ENCODE assay signal across 9 mouse cellular contexts in genomic region chr2:121358381-121358780, GRCm38 (mm10). TPM values are rescaled to one million over a fixed set of nuclear protein-coding genes. Genes with fewer than 3 reads are reported as not detected.
DNase-seq lines count a peak whose midpoint lies in the region; ATAC-seq and TF ChIP-seq lines count a peak whose summit lies in the region.
"Had no signal": no experiment of that assay in that cellular context is flagged by ENCODE, and none has a peak within 500 bp of the region (broad histone marks: within the 10 kb centered on the region; RNA-seq: fewer than 3 reads in every experiment).

No protein-coding gene starts in this region.

- WGBS in heart, embryonic 13.5 days, result under 1% methylated on average over 16 of the region's 16 CpGs
- 1% methylated on average over 16 of the region's 16 CpGs for WGBS in heart, embryonic 16.5 days
- WGBS in olfactory bulb, adult 2 months, result under 1% methylated on average over 16 of the region's 16 CpGs

- peaks cover 63% of the 10 kb centered on the region for H3K27me3 ChIP-seq in heart, embryonic 13.5 days (replicated peaks)
- H3K27me3 ChIP-seq in heart, embryonic 16.5 days (ENCODE audit: control insufficient read depth, insufficient read depth, low read length), result peaks cover 30% of the 10 kb centered on the region

- intact Hi-C loops in heart, postnatal 25 days (cut with DNase I), result loop anchor here (5.0 kb wide), 1 partner anchor 186 kb away; the partner anchor contains the start of genes Tubgcp4 and Zscan29

- no peak for TF ChIP-seq CTCF in cortical plate, adult 2 months (IDR thresholded peaks at IDR 0.05; ENCODE audit: extremely low read depth, insufficient read depth, low read length)
- TF ChIP-seq CTCF in olfactory bulb, adult 2 months (IDR thresholded peaks at IDR 0.05; ENCODE audit: insufficient read depth, low read depth, low read length), result no peak

- no peaks in the 10 kb centered on the region for H3K36me3 ChIP-seq in heart, embryonic 13.5 days
- H3K36me3 ChIP-seq in heart, embryonic 16.5 days (ENCODE audit: control insufficient read depth, insufficient read depth), result no peaks in the 10 kb centered on the region

- DNase-seq in heart, postnatal 25 days (ENCODE audit: low spot score), result no peak
- peak; percentile 84 to 91 for DNase-seq in layer of hippocampus, adult 18-20 months (ENCODE audit: low spot score in 2 of 2)
- peak; percentile 79 to 84 for DNase-seq in lung, adult 18-20 months
- peak; percentile 35 for DNase-seq in thymus, postnatal 25 days

- H3K4me1 ChIP-seq in heart, embryonic 13.5 days, result peaks cover 21% of the 10 kb centered on the region
- H3K4me1 ChIP-seq in cortical plate, adult 2 months (ENCODE audit: control insufficient read depth, insufficient read depth, low read length), result peaks cover 5% of the 10 kb centered on the region
- peaks cover 9% of the 10 kb centered on the region for H3K4me1 ChIP-seq in heart, embryonic 16.5 days (ENCODE audit: control insufficient read depth, insufficient read depth, low read length)
- H3K4me1 ChIP-seq in olfactory bulb, adult 2 months (ENCODE audit: control insufficient read depth, insufficient read depth, low read length), result peaks cover 13% of the 10 kb centered on the region

- peak overlapping the region; percentile 25 for H3K4me3 ChIP-seq in heart, embryonic 13.5 days
- H3K4me3 ChIP-seq in cortical plate, adult 2 months (ENCODE audit: insufficient read depth, low read length), result peak overlapping the region; percentile 87
- no peak overlapping the region for H3K4me3 ChIP-seq in heart, embryonic 16.5 days (ENCODE audit: low read length)
- H3K4me3 ChIP-seq in olfactory bulb, adult 2 months (ENCODE audit: insufficient read depth, low read depth, low read length), result peak overlapping the region; percentile 94

- TF ChIP-seq POLR2A in cortical plate, adult 2 months (IDR thresholded peaks at IDR 0.05; ENCODE audit: extremely low read depth, insufficient read depth, low read length), result peak; percentile 93
- TF ChIP-seq POLR2A in olfactory bulb, adult 2 months (IDR thresholded peaks at IDR 0.05; ENCODE audit: insufficient read depth, low read depth, low read length), result peak; percentile 83

- H3K27ac ChIP-seq in heart, embryonic 13.5 days (replicated peaks), result no peak overlapping the region
- peak overlapping the region; percentile 57 for H3K27ac ChIP-seq in cortical plate, adult 2 months (ENCODE audit: insufficient read depth, low read length)
- no peak overlapping the region for H3K27ac ChIP-seq in heart, embryonic 16.5 days (ENCODE audit: low read length)
- H3K27ac ChIP-seq in olfactory bulb, adult 2 months (ENCODE audit: insufficient read depth, low read depth, low read length), result peak overlapping the region; percentile 90

- H3K9ac ChIP-seq in heart, embryonic 13.5 days, result no peak overlapping the region
- no peak overlapping the region for H3K9ac ChIP-seq in heart, embryonic 16.5 days (ENCODE audit: low read length)

- no peaks in the 10 kb centered on the region for H3K9me3 ChIP-seq in heart, embryonic 13.5 days
- H3K9me3 ChIP-seq in heart, embryonic 16.5 days (replicated peaks; ENCODE audit: control insufficient read depth, low read length), result no peaks in the 10 kb centered on the region

- H3K4me2 ChIP-seq in heart, embryonic 13.5 days, result peak overlapping the region; percentile 40
- H3K4me2 ChIP-seq in heart, embryonic 16.5 days (ENCODE audit: low read depth, low read length), result peak overlapping the region; percentile 6; the same call in 1 of the 2 replicates

- ATAC-seq in heart, embryonic 13.5 days (ENCODE audit: extremely low read depth, insufficient number of reproducible peaks, low FRiP score, low TSS enrichment), result no peak
- ATAC-seq in heart, embryonic 16.5 days (replicated peaks; ENCODE audit: extremely low read depth, insufficient read depth, low FRiP score), result no peak
- ATAC-seq: Patski had no signal

RNA-seq across cellular contexts. Expression of gene Ckmt1, which starts 0.9 kb away (rescaled TPM):
- 0.37 and 0.47 TPM in 2 replicates for polyA plus RNA-seq in heart, embryonic 13.5 days (2015; fragmentation: Nextera tagmentation; extraction: Ambion mirVana)
- 1 to 10 TPM; 1.3 to 2.4 TPM for total RNA-seq in heart, postnatal 25 days (2021)
- polyA plus RNA-seq in cortical plate, adult 2 months (2012; rRNA removed), result 306 and 309 TPM in 2 replicates
- 2.4 and 4.2 TPM in 2 replicates for polyA plus RNA-seq in heart, embryonic 16.5 days (2015; fragmentation: Nextera tagmentation; extraction: Ambion mirVana)
- 100 to 1,000 TPM; 380 to 418 TPM for total RNA-seq in layer of hippocampus, adult 18-20 months (2021)
- not detected in 2 replicates for polyA plus RNA-seq in olfactory bulb, adult 2 months (2012; ENCODE audit: insufficient read depth, insufficient read length, low replicate concordance, missing spikeins)

RNA-seq across cellular contexts. Expression of gene Ppip5k1, which starts 3.2 kb away (rescaled TPM):
- 9.9 TPM in 2 replicates for polyA plus RNA-seq in heart, embryonic 13.5 days (2015; fragmentation: Nextera tagmentation; extraction: Ambion mirVana)
- total RNA-seq in heart, postnatal 25 days (2021), result 10 to 100 TPM; 48.0 to 50.5 TPM
- polyA plus RNA-seq in cortical plate, adult 2 months (2012; rRNA removed), result 95.8 and 103 TPM in 2 replicates
- polyA plus RNA-seq in heart, embryonic 16.5 days (2015; fragmentation: Nextera tagmentation; extraction: Ambion mirVana), result 11.0 and 13.5 TPM in 2 replicates
- 100 to 1,000 TPM; 106 to 109 TPM for total RNA-seq in layer of hippocampus, adult 18-20 months (2021)
- 355 TPM in 1 of 2 replicates, not detected in the other for polyA plus RNA-seq in olfactory bulb, adult 2 months (2012; ENCODE audit: insufficient read depth, insufficient read length, low replicate concordance, missing spikeins)

RNA-seq across cellular contexts. Expression of gene Strc, which starts 28.6 kb away (rescaled TPM):
- polyA plus RNA-seq in heart, embryonic 13.5 days (2015; fragmentation: Nextera tagmentation; extraction: Ambion mirVana), result not detected in 2 replicates
- total RNA-seq in heart, postnatal 25 days (2021), result not detected
- polyA plus RNA-seq in cortical plate, adult 2 months (2012; rRNA removed), result 0.17 and 0.30 TPM in 2 replicates
- polyA plus RNA-seq in heart, embryonic 16.5 days (2015; fragmentation: Nextera tagmentation; extraction: Ambion mirVana), result not detected in 2 replicates
- under 1 TPM; 0.58 to 0.77 TPM for total RNA-seq in layer of hippocampus, adult 18-20 months (2021)
- not detected in 2 replicates for polyA plus RNA-seq in olfactory bulb, adult 2 months (2012; ENCODE audit: insufficient read depth, insufficient read length, low replicate concordance, missing spikeins)
- polyA plus RNA-seq: Patski had no signal

RNA-seq across cellular contexts. Expression of gene Pdia3, which starts 55.2 kb away (rescaled TPM):
- 524 and 560 TPM in 2 replicates for polyA plus RNA-seq in heart, embryonic 13.5 days (2015; fragmentation: Nextera tagmentation; extraction: Ambion mirVana)
- total RNA-seq in heart, postnatal 25 days (2021), result 100 to 1,000 TPM; 146 to 167 TPM
- polyA plus RNA-seq in cortical plate, adult 2 months (2012; rRNA removed), result 99.2 and 106 TPM in 2 replicates
- polyA plus RNA-seq in heart, embryonic 16.5 days (2015; fragmentation: Nextera tagmentation; extraction: Ambion mirVana), result 468 and 473 TPM in 2 replicates
- 100 to 1,000 TPM; 189 to 197 TPM for total RNA-seq in layer of hippocampus, adult 18-20 months (2021)
- polyA plus RNA-seq in olfactory bulb, adult 2 months (2012; ENCODE audit: insufficient read depth, insufficient read length, low replicate concordance, missing spikeins), result 166 and 331 TPM in 2 replicates

RNA-seq across cellular contexts. Expression of gene Catsper2, which starts 55.2 kb away (rescaled TPM):
- 2.2 and 2.7 TPM in 2 replicates for polyA plus RNA-seq in heart, embryonic 13.5 days (2015; fragmentation: Nextera tagmentation; extraction: Ambion mirVana)
- 1 to 10 TPM; 2.3 to 2.9 TPM for total RNA-seq in heart, postnatal 25 days (2021)
- 7.0 and 7.4 TPM in 2 replicates for polyA plus RNA-seq in cortical plate, adult 2 months (2012; rRNA removed)
- 2.7 and 3.4 TPM in 2 replicates for polyA plus RNA-seq in heart, embryonic 16.5 days (2015; fragmentation: Nextera tagmentation; extraction: Ambion mirVana)
- total RNA-seq in layer of hippocampus, adult 18-20 months (2021), result 1 to 10 TPM; 3.4 to 4.6 TPM
- polyA plus RNA-seq in olfactory bulb, adult 2 months (2012; ENCODE audit: insufficient read depth, insufficient read length, low replicate concordance, missing spikeins), result not detected in 2 replicates

Comparison
In these comparisons a context has a peak if more than half of its experiments do, and no peak if none do; other contexts are left out.
1. H3K27ac ChIP-seq: peak in cortical plate, adult 2 months (single experiment) and olfactory bulb, adult 2 months (single experiment); none in heart, embryonic 13.5 days (single experiment) and heart, embryonic 16.5 days (single experiment).
2. RNA of gene Ckmt1, which starts 0.9 kb away (polyA plus RNA-seq): 306 to 309 TPM in cortical plate, adult 2 months; 2.4 to 4.2 TPM in heart, embryonic 16.5 days, 0.37 to 0.47 TPM in heart, embryonic 13.5 days and not detected in olfactory bulb, adult 2 months; every median in the first group is over 10 times any median in the second.